Mouse (Mus musculus) C2C12 (cell line): ENCODE measurements around the gene Wfdc1. TPM values are rescaled to one million over a fixed set of nuclear protein-coding genes. Genes with fewer than 3 reads are reported as not detected.

Experiments
- H3K27me3 ChIP-seq: one replicate; pipeline ENCODE4 v1.6.1; 2011; ENCODE audit not compliant: control insufficient read depth, insufficient read depth, insufficient read length
- H3K36me3 ChIP-seq: one replicate; pipeline ENCODE4 v1.6.1; 2011; ENCODE audit not compliant: control insufficient read depth, insufficient read depth
- H3K4me3 ChIP-seq: one replicate; pipeline ENCODE4 v1.5.1; 2011; ENCODE audit warnings: mild to moderate bottlenecking, control low read depth; ENCODE audit not compliant: poor library complexity, insufficient read depth, severe bottlenecking
- H3K79me2 ChIP-seq: one replicate; pipeline ENCODE4 v1.6.1; 2011; ENCODE audit not compliant: control insufficient read depth, insufficient read depth
- H3K79me3 ChIP-seq: one replicate; pipeline ENCODE4 v1.6.1; 2011; ENCODE audit warnings: low read depth, control low read depth
- H3ac ChIP-seq: one replicate; pipeline ENCODE3; 2011; ENCODE audit warnings: low read depth; ENCODE audit not compliant: control insufficient read depth, insufficient read length
- CEBPB ChIP-seq: IDR thresholded peaks from one replicate; pipeline ENCODE4 v1.6.1; 2011; ENCODE audit warnings: low read depth, mild to moderate bottlenecking, control low read depth, moderate library complexity
- CTCF ChIP-seq: IDR thresholded peaks from one replicate; pipeline ENCODE4 v1.5.1; 2011; ENCODE audit not compliant: control insufficient read depth, insufficient read depth, insufficient read length
- FOSL1 ChIP-seq: IDR thresholded peaks from one replicate; pipeline ENCODE4 v1.8.0; 2011; ENCODE audit warnings: mild to moderate bottlenecking, low read length; ENCODE audit not compliant: poor library complexity, insufficient read depth, severe bottlenecking
- MAX ChIP-seq: IDR thresholded peaks from one replicate; pipeline ENCODE4 v1.6.1; 2011; ENCODE audit warnings: mild to moderate bottlenecking, control low read depth
- MYOD1 ChIP-seq: IDR thresholded peaks from one replicate; pipeline ENCODE4 v1.6.1; 2011; ENCODE audit warnings: low read depth; ENCODE audit not compliant: control insufficient read depth, insufficient read length
- MYOG ChIP-seq: IDR thresholded peaks from one replicate; pipeline ENCODE4 v1.6.1; 2011; ENCODE audit not compliant: control insufficient read depth, insufficient read length; ENCODE audit errors: extremely low read depth
- USF1 ChIP-seq: IDR thresholded peaks from one replicate; pipeline ENCODE4 v1.6.1; 2011; ENCODE audit warnings: low read depth, mild to moderate bottlenecking, control low read depth, moderate library complexity
- polyA plus RNA-seq: library from polyadenylated mRNA; unstranded; fragments of >200 nt; fragmentation: generic; extraction: Trizol; gene quantifications from one replicate; pipeline ENCODE4 v1.2.1, GENCODE M21; 2012; ENCODE audit warnings: missing spikeins

The Wfdc1 gene
- polyA plus RNA-seq, 1 experiment, result not detected

DNA sequence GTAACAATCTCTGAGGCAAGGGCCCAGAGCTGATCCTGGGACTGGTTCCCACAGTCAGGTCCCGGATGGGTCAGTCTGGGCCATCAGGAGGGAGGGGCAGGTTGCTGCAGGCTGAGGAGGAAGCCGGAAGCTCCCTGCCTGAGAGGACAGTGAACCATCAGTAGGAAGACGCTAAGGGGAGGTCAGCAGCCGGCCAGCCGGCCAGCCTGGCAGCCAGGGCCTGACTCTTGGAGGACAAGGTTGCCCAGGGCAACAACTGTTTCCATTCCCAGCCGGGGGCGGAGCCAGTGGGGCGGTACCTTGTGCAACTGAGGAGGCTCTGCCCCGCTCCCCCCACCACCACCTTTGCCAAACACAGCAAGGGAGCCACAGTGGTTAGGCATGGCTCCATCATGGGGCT is 5.1 kb upstream of the Wfdc1 start:
- H3K79me2 ChIP-seq, result no peaks in the 10 kb centered on the region
- H3K4me3 ChIP-seq, result no peak overlapping the region
- H3K27me3 ChIP-seq, result peaks cover 22% of the 10 kb centered on the region
- H3K36me3 ChIP-seq, result no peaks in the 10 kb centered on the region
- H3ac ChIP-seq, result no peak overlapping the region
- no peaks in the 10 kb centered on the region for H3K79me3 ChIP-seq
- TF ChIP-seq USF1 (no peak), MYOD1 (no peak), MAX (no peak), FOSL1 (no peak), MYOG (no peak)

DNA sequence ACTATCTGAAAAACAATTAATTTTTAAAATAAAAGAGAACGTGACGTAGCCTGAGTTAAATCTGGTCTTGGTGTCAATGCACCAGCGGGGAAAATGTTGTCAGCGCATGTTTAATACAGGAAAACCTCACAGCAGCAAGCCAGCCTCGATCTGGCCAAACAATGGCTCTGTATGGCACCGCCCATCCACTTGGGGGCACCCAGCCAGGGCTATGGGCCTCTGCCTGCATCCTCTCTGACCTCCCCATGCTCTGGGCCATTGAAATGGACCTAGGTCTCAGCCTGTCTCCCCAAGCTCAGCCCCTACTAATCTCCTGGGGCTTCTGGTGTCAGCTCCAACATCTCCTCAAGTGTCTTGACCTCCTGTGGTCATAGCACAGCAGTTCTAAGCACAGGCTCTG is 4.3 kb upstream of the Wfdc1 start:
- H3ac ChIP-seq, result no peak overlapping the region
- H3K36me3 ChIP-seq, result no peaks in the 10 kb centered on the region
- peaks cover 30% of the 10 kb centered on the region for H3K27me3 ChIP-seq
- TF ChIP-seq MYOG, result no peak
- no peak for TF ChIP-seq MYOD1
- H3K79me2 ChIP-seq, result no peaks in the 10 kb centered on the region
- H3K79me3 ChIP-seq, result no peaks in the 10 kb centered on the region
- no peak overlapping the region for H3K4me3 ChIP-seq

DNA sequence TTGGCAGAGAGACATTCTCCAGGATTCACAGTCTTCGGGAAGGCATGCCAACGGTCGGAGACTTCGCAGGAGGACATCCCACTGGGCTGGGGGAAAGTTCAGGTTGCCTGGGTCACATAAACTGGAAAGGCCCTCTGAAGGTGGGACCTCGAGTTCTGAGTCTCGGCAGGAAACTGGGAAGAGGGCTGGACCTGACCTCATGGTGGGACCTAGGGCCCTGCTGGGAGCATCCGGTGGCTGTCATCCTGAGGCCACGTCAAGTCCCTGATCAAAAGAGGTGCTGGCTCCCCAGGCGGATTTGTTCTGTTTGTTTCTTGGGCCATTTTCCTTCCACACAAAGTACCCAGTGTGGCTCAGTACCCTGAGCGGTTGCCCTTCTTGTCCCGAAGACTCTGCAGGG is 2.7 kb upstream of the Wfdc1 start:
- Histone ChIP-seq H3K27me3 (peaks cover 41% of the 10 kb centered on the region), H3K36me3 (no peaks in the 10 kb centered on the region), H3ac (no peak overlapping the region), H3K79me3 (no peaks in the 10 kb centered on the region), H3K4me3 (no peak overlapping the region), H3K79me2 (no peaks in the 10 kb centered on the region)
- TF ChIP-seq MYOD1, result no peak

DNA sequence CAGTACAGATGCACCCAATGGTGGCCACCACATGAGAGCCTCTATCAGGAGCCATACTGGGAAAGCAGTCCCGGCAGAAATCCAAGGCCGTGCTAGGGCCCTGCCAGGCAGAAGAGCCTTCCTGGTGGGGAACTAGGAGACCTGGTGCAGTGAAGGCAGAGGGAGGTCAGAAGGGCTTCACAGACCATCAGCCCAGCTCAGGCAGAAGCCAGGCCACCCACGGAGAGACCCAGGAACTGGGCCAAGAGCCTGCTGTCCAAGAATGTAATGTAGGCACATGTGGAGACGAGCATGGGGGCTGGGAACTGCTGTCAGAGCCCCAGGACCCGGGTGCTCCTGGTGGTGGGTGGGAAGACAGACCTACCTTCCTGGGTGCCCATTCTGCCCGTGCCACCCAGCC is 895 bp upstream of the Wfdc1 start:
- H3K27me3 ChIP-seq, result peaks cover 41% of the 10 kb centered on the region
- no peak for TF ChIP-seq CEBPB
- TF ChIP-seq CTCF, result no peak
- TF ChIP-seq MYOD1, result no peak
- TF ChIP-seq FOSL1, result no peak
- TF ChIP-seq USF1, result no peak
- no peak for TF ChIP-seq MAX
- no peaks in the 10 kb centered on the region for H3K36me3 ChIP-seq
- no peak overlapping the region for H3ac ChIP-seq
- H3K79me3 ChIP-seq, result no peaks in the 10 kb centered on the region
- H3K79me2 ChIP-seq, result no peaks in the 10 kb centered on the region
- H3K4me3 ChIP-seq, result no peak overlapping the region

DNA sequence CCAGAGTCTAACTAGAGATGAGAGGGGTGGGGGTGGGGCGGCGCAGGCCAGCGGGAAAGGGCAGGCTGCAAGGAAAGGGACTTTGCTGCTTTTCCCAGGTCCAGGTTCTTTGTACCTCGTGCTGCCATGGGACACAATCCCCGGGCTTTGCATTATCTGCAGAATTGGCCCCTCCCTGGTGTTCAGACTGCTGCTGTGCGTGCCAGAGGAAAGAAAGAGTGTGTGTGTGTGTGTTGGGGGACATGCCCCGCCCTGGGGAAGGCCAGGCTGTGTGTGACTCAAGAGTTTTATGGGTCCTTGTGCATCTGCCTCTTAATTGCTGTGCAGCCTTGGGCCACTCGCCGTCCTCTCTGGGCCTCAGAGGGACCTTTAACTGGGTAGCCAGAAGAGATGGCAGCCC is 2.3 kb downstream of the Wfdc1 start:
- TF ChIP-seq MYOG (no peak), MAX (no peak), CTCF (no peak), CEBPB (no peak), MYOD1 (no peak), USF1 (no peak), FOSL1 (no peak)
- Histone ChIP-seq H3K4me3 (no peak overlapping the region), H3K79me2 (no peaks in the 10 kb centered on the region), H3ac (no peak overlapping the region), H3K27me3 (peaks cover 37% of the 10 kb centered on the region), H3K36me3 (no peaks in the 10 kb centered on the region), H3K79me3 (no peaks in the 10 kb centered on the region)

DNA sequence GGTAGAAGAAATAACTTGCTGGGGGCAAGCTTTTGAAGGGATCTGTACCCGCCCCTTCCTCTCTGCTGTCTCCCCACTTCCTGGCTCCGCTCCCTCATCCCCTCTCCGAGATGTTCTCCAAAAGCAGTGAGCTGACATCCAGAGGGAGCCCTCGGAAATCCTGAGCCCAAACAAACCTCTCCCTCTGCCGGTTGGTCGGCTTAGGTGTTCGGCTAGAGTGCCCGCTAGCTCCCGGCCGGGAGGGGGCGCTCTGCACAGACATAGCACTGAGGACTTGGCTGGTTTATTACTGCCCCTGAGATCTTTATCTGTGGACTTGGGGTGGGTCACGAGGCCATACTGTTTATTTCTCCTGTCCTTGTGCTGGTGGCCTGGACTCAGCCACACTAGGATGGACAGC is 3.1 kb downstream of the Wfdc1 start:
- Histone ChIP-seq H3K4me3 (no peak overlapping the region), H3K79me2 (no peaks in the 10 kb centered on the region), H3ac (no peak overlapping the region), H3K27me3 (peaks cover 29% of the 10 kb centered on the region), H3K79me3 (no peaks in the 10 kb centered on the region), H3K36me3 (no peaks in the 10 kb centered on the region)
- TF ChIP-seq MYOD1, result no peak
- TF ChIP-seq MAX, result no peak
- TF ChIP-seq FOSL1, result no peak
- peak; percentile 12 for TF ChIP-seq CTCF

DNA sequence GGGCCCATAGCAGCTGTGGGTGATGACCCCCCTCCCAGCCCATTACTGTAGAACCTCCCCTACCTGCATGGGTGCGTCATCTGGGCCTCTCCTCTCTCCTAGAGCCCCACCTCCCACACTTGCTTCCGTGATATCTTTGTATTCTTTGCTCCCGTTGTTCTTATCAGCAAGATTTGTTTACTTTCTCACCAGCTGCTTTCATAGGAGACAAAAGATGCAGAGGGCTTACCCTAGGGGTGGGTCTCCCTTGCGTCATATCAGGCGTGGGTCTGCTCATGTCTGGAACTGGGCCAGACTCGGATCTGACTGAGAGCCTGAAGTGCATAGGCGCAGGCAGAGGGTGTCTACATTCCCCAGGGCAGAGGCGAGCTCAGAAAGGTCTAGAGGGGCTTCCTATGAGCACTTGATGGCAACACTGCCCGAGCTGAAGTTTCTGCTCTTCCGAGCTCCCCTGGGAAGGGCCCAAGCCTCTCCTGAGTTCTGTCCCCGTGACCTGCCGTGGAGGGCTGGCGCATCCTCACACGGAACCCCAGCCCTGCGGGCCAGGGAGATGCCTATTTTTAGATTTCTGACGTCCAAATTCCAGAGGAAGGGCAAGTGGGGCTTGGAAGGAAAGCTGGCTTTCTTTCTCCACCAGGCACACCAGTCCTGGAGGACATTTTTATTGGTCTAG is 4.4 kb downstream of the Wfdc1 start:
- peaks cover 32% of the 10 kb centered on the region for H3K27me3 ChIP-seq
- H3K79me2 ChIP-seq, result no peaks in the 10 kb centered on the region
- H3K4me3 ChIP-seq, result no peak overlapping the region
- TF ChIP-seq CEBPB (no peak), MAX (no peak), USF1 (no peak), MYOD1 (no peak), FOSL1 (no peak), MYOG (no peak), CTCF (no peak)
- no peaks in the 10 kb centered on the region for H3K36me3 ChIP-seq
- no peaks in the 10 kb centered on the region for H3K79me3 ChIP-seq
- H3ac ChIP-seq, result no peak overlapping the region
